Mouse (Mus musculus) myocyte (in vitro differentiated cells): ENCODE results near the gene Stox2.

ENCODE experiments used
- CEBPB ChIP-seq: IDR thresholded peaks from 2 replicates; pipeline ENCODE4 v1.6.1; 2011; ENCODE audit warnings: mild to moderate bottlenecking, moderate library complexity; ENCODE audit not compliant: poor library complexity, insufficient read depth, severe bottlenecking
- E2F4 ChIP-seq: IDR thresholded peaks from one replicate; pipeline ENCODE4 v1.6.1; 2011; ENCODE audit warnings: mild to moderate bottlenecking, control low read depth, moderate library complexity; ENCODE audit not compliant: insufficient read depth
- MAX ChIP-seq: IDR thresholded peaks from one replicate; pipeline ENCODE4 v1.6.1; 2011; ENCODE audit warnings: low read depth, mild to moderate bottlenecking, control low read depth
- MYOD1 ChIP-seq, 3 experiments: IDR thresholded peaks; one replicate each; pipeline ENCODE4 v1.6.1; 2011; ENCODE audit warnings: control low read depth in 2 of 3, low read depth in 2 of 3, mild to moderate bottlenecking in 2 of 3, moderate library complexity in 1 of 3; ENCODE audit not compliant: insufficient read length in 2 of 3, control insufficient read depth in 1 of 3
- MYOG ChIP-seq, 3 experiments: IDR thresholded peaks; one replicate each; pipeline ENCODE4 v1.6.1; 2011; ENCODE audit warnings: control low read depth in 2 of 3, low read depth in 2 of 3, mild to moderate bottlenecking in 2 of 3; ENCODE audit not compliant: insufficient read length in 2 of 3, control insufficient read depth in 1 of 3, insufficient read depth in 1 of 3
- POLR2A ChIP-seq: IDR thresholded peaks from one replicate; pipeline ENCODE4 v1.6.1; 2011; ENCODE audit warnings: low read depth, mild to moderate bottlenecking, control low read depth, moderate library complexity; ENCODE audit not compliant: insufficient read length
- POLR2AphosphoS2 ChIP-seq: IDR thresholded peaks from one replicate; pipeline ENCODE4 v1.6.1; 2011; ENCODE audit warnings: low read depth, control low read depth; ENCODE audit not compliant: insufficient read length
- REST ChIP-seq: IDR thresholded peaks from one replicate; pipeline ENCODE4 v1.6.1; 2011; ENCODE audit warnings: mild to moderate bottlenecking, control low read depth, moderate library complexity; ENCODE audit not compliant: insufficient read depth, insufficient read length
- SRF ChIP-seq: IDR thresholded peaks from one replicate; pipeline ENCODE4 v1.6.1; 2011; ENCODE audit warnings: low read depth; ENCODE audit not compliant: control insufficient read depth, insufficient read length
- TCF12 ChIP-seq: IDR thresholded peaks from one replicate; pipeline ENCODE4 v1.6.1; 2011; ENCODE audit warnings: mild to moderate bottlenecking, control low read depth; ENCODE audit not compliant: poor library complexity, insufficient read depth, severe bottlenecking
- TCF3 ChIP-seq: IDR thresholded peaks from one replicate; pipeline ENCODE4 v1.6.1; 2011; ENCODE audit warnings: low read depth, control low read depth; ENCODE audit not compliant: insufficient read length
- USF1 ChIP-seq: IDR thresholded peaks from one replicate; pipeline ENCODE4 v1.6.1; 2011; ENCODE audit warnings: low read depth, mild to moderate bottlenecking, control low read depth, moderate library complexity

DNA sequence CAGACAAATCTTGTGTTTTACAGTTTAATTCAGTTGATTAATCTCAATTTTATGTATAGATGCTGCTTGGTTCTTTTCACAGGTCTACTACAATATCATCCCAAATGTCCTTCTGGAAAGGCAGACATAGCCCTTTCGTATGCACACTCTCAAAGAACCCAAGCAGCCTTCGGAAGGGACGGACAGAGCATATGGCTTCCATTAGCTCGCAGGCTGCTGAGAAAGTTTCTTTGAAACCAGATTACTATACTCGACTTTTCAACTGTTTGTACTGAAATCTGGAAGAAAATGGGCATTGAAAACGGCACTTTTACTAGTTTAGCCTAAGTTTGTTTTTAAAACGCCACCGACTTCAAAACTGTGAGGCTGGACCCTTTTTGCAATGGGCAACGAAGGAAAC is 234.9 kb downstream of the Stox2 start:
- TF ChIP-seq MYOG (IDR thresholded peaks at IDR 0.05; ENCODE audit: control insufficient read depth in 1 of 3, insufficient read depth in 1 of 3, insufficient read length in 2 of 3, low read depth in 2 of 3) = no peak
- TF ChIP-seq POLR2A = no peak
- no peak for TF ChIP-seq E2F4
- TF ChIP-seq POLR2AphosphoS2 = no peak
- no peak for TF ChIP-seq USF1
- no peak for TF ChIP-seq CEBPB
- no peak for TF ChIP-seq REST
- no peak for TF ChIP-seq MAX
- no peak for TF ChIP-seq MYOD1 (IDR thresholded peaks at IDR 0.05; ENCODE audit: control insufficient read depth in 1 of 3, insufficient read length in 2 of 3, low read depth in 2 of 3)
- no peak for TF ChIP-seq TCF12
- no peak for TF ChIP-seq TCF3
- TF ChIP-seq SRF = no peak
